Mouse (Mus musculus) cerebellum, adult 2 months (tissue): ENCODE measurements at regions not wholly inside any gene's neighbourhood (a gene's known extent, or its start where the extent isn't known, plus 50 kb on each side); places are given as distances from the start of the nearest gene placed in this dataset.

Experiments
- CTCF ChIP-seq: fragments of 200-500 bp; IDR thresholded peaks from 2 replicates; pipeline ENCODE4 v1.5.1; 2011; ENCODE audit warnings: low read depth, mild to moderate bottlenecking, control low read depth, low read length, moderate library complexity, borderline replicate concordance; ENCODE audit not compliant: insufficient read depth
- POLR2A ChIP-seq: fragments of 200-500 bp; IDR thresholded peaks from 2 replicates; pipeline ENCODE4 v1.6.1; 2011; ENCODE audit warnings: low read length, control low read depth, borderline replicate concordance; ENCODE audit not compliant: insufficient read depth

- TF ChIP-seq POLR2A = no peak
- TF ChIP-seq CTCF = no peak
Observed at GRCm38 (mm10) chr16:85298559-85298958, 125.0 kb upstream of the App start.
